Mouse (Mus musculus) A20 (cell line): ENCODE measurements around the gene Proz.
"Not testable (repeated sequence)": the region's sequence is repeated elsewhere in the genome, so short reads cannot be mapped to it uniquely, and the experiment has no call there.

Source experiments
- DNase-seq: peaks from one replicate; pipeline ENCODE4 v3.0.0-alpha.2; 2011; ENCODE audit warnings: low read depth, low spot score

The Proz gene

DNA sequence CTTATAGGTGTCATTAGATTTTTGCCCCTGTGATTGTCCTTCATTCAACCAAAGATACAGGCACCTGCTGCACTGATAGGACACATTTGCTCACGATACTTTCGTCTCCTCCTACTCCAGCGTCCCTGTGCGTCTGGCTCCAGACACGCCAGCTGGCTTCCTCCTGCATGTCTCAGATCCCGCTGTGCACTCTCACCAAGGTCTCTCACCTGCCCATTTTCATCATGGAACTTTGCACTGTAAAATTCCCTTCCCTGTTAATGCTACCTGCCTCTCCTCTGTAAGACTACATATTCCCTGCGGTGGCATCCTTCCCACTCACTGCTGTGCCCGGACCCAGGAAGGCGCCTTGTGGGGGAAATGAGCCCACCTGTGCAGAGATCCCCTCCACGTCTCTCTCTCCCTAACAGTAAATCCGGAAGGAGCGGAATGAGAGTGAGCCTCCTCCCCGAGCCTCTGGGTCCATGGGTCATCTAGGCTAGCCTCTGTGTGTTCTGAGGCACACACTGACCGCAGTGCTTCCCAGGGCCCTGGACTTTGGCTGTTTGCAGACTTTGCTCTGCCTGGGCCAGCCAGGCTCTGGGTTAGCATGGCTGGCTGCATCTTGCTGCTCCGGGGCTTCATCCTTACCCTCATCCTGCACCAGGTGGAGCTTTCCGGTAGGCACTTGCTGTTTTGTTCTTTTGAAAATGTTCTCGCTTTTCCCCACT, at the start of gene Proz:
Gene Proz, plus strand, starts transcription at position 474 of the 710 bp plus-strand sequence.
- DNase-seq = no peak

DNA sequence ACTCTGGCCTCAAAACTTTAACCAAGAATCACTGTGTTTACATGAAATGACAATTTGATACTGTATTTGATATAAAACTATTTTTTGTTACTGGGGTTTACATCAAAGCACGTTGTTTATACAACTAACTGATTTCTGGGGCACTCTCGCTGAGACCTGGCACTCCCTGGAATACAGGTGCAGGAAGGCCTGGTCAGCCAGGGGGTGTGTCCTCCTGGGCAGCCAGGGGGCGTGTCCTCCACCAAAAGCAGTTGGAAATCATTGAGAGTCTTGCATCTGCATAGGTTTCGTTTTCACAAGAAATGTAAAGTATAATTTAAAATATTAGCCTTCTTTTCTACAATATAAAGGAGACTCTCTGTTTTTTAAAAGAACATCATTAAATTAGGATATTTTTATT, 41.2 kb upstream of the Proz start:
- no peak for DNase-seq

DNA sequence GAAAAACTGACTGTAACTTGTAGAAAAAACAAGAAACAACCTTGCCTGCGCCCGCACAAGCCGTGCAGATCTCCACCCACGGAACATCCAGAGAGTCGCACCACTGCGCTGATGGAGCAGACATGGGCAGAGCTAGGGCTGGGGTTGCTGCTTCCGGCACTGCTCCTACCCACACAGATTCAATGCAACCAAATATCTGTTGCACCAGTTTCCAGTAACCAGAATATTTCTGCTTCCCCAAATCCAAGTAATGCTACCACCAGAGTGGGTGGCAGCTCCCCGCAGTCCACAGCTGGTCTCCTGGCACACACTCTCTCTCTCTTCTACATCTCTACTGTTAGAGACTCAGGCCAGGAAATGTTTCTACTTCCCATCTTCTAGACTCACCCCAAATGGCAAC, 38.9 kb upstream of the Proz start:
- DNase-seq = no peak

DNA sequence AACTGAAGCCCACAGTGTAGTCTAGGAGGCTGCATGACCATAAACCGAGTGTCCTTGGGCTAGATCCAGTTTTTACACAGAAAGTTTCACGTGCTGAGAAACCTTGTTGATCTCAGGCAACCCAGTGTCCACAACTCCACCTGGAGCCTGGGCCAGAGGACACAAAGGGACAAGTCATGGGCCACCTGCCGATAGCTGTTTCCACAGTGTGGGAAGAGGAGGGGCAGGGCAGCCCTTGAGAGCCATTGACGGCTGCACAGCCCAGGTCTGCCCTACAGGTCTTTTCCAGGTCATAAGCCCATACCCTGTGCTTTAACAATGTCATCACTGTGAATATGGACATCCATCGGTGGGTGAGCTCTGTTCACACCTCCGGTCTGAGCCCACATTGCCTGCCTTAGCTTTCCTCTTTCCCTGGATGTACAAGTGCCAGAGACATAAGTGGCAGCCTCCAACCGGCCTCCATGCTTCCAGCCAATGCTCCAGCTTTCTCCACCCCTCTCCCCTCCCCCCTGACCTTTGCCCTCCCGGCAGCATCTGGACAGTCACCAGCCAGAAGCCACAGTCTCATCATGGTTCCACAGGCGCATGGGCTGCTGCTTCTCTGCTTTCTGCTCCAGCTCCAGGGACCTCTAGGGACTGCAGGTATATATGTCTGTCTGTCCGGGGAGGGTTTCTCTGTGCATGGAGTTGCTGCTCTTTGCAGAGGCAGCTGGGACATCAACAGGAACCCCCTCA, 35.1 kb upstream of the Proz start, which contains the start of gene F7:
Gene F7, plus strand, starts transcription at position 548 of the 738 bp plus-strand sequence.
- no peak for DNase-seq

DNA sequence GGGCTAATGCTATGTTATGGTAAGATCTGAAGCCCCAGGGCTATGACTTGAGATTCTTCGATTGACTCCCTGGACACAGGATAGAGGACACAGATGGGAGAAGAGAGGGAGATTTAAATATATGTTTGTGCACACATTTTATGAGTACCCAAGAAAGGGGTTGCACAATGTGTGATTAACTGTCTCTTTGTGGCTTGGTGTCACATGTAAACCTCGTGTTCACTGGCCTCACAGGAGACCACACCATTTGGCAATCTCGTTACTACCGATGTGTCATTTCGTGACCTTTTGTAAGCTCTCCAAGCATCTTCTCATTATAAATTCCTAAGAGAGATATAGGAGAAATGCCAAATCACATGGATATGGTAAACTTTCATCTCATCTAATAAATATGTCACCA, 33.1 kb upstream of the Proz start:
- DNase-seq = no peak

DNA sequence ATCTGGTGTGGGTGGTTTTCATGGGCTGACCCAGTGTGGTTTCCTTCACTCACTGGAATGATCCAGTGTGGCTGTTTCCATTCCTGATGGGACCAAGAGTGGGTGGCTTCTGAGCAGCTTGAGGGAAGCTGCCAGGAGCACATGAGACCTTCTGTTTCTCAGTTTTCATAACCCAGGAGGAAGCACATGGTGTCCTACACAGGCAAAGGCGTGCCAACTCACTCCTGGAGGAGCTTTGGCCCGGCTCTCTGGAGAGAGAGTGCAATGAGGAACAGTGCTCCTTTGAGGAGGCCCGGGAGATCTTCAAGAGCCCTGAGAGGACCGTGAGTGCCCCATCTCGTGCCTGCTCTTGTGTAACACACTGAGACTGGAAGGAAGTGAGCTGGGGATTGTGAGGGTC, 32.2 kb upstream of the Proz start:
- DNase-seq = no peak

DNA sequence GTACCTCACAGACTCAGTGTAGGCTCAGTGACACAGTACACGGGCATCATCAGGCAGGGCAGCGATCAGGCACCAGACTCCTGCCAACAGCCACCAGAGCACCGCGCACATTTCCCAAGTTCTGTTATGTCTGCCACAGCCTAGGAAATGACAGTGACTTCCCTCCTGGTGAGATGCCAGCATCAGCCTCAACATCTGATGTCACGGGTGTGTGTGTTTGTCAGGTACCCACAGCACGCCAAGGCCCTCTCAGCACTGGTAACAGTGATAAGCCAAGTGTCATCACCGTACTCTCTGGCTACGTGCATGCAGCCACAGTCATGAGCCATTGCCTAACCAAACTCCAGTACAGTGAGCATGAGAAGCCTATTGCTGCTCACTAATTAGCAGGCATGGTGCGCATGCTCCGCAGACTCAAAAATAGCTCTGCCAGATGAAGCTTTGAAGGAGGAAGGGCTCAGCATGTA, 24.3 kb upstream of the Proz start:
- no peak for DNase-seq

DNA sequence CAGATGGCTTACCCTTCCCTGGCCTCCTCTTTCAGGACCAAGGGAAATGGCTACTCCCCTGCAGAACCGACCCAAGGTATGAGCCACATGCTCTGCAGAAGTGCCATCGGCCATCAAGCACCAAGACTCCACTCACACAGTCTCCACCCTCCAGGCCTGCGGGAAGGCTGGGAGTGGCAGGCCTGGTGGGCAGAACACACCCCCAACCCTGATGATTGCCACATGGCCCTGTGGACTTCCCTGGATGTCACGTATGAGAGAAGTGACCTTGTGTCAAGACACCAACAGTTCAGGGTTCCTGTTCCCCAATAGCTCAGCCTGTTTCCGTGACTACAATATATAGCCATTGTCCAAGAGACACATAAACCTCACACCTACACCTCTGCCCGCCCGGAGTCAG, 23.7 kb upstream of the Proz start, which contains the start of gene F10:
Gene F10, plus strand, starts transcription at position 294 of the 400 bp plus-strand sequence.
- no peak for DNase-seq

DNA sequence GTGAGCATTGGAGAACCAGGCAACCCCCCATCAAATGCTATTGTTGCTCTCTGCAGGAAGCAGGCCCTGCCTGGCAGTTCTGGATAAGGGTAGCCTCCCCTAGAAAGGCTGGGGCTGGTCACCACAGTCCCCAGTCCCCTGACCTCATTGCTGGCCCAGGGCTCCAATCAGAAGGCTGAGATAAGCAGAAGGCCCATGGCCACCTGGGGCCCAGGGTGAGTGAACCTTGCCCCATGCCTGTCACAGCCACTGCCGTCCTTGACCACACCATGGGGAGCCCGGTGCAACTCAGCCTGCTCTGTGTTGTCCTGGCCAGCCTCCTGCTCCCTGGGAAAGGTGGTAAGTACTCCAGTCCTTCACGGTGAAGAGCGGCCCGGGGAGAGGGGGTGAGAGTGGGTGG, 23.1 kb upstream of the Proz start:
- no peak for DNase-seq

DNA sequence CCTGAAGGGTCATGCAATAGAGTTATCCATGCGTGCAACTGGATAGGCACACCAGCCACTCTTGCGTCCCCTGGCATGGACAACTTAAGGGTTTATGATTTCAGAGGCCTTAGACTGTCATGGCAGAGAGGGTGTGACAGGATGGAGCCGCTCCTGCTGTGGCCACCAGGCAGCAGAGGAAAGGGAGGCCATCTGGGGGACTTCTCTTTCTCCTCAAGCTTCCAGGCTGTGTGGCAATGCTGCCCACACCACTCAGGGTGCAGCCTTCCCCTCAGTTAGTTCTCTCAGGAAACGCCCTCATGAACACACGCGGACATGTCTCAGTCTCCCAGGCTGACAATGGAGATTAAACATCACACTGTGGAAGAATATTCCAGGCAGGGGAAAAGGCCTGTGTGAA, 21.7 kb upstream of the Proz start:
- DNase-seq = no peak

DNA sequence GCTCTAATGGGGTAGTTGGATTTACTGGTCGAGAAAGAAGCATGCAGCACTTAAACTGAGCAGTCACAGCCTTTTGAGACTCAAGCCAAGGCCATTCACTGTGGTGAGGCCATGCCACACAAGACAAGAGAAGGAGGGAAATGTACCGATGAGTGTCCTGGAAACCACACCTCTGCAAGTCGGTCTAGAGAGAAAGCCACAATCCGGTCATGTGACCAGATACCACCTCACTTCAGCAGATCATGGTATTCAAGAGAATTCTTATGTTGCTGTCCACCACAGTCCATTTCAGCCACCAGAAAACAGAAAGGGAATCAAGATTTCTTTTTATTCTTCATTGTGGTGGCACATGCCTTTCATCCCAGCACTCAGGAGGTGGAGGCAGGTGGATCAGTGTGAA, 19.3 kb upstream of the Proz start:
- no peak for DNase-seq

DNA sequence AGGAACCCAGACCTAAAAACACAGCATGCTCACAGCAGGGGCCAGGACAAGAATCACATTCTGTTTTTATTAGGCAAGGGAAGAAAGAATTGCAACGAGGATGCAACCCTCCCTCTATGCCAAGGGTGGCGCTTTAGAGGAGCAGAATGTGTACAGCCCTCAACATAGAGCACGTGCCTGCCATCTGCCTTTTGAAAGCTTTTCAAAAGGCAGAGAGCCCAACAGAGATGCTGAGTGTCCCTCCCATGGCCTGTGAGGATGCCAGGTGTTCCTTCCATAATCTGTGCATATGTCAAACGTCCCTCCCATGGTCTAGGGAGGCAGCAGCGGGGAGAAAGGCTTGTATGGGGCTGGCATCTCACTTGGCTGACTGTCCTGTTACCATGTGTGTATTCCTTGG, 13.1 kb upstream of the Proz start:
- no peak for DNase-seq

DNA sequence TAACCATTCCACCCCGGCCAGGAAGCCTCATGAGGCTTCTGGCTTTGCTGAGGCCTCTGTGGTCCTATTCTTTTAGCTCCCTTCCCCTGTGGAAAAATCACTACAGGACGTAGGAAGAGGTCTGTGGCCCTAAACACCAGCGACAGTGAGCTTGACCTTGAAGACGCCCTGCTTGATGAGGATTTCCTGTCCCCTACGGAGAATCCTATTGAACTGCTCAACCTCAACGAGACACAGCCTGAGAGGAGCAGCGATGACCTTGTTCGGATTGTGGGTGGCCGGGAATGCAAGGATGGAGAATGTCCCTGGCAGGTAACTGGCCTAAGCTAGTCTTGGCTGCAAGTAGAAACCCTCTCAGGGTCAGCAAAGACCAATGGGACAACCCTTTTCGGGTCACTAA, 10.2 kb upstream of the Proz start:
- no peak for DNase-seq

DNA sequence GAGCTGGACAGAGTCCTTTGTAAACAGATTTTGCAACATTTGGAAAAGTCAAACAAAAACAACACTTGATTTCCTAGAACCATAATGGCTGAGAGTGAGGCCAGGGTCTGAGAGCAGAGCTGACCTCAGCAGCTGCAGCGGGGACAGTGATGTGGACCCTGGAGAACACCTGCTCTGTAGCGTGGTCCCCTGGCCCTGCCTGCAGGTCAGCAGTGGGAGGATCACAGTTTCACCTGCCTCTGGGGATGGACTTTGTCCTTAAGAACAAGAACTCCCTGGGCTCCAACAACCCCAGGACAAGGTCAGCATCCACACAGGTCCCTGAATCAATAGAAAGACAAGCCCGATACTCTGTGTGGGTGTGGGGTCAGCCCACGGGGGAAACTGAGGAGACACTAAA, 3.4 kb upstream of the Proz start:
- no peak for DNase-seq

DNA sequence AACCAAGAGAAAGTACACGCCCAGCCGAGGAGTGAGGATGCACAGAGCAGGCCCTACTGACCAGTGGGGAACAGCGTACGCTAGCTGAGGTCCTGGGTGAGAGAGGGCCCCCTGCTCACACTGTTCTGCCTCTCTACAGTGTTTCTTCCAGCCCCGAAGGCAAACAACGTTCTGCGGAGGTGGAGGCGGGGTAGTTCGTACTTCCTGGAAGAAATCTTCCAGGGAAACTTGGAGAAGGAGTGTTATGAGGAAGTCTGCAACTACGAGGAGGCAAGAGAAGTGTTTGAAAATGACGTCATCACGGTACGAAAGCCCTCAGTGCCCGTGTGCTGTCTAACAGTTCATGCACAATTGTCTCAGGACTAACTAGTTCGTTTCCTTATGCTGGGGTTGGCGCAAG, 2.4 kb downstream of the Proz start:
- DNase-seq = no peak

DNA sequence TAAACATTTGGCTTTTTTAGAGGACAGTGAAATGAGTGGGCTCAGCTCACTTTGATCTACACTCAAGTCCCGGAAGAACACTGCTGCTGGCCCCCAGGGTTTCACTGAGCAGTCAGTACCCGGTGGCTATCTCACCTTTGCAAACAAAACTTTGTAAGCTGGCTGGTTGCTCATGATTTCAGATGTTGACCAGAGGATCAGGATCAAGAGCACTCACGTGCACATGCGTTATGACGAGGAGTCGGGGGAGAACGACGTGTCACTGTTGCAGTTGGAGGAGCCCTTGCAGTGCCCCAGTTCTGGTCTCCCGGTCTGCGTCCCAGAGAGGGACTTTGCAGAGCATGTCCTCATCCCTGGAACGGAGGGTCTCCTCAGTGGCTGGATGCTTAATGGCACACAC, 12.5 kb downstream of the Proz start:
- no peak for DNase-seq

DNA sequence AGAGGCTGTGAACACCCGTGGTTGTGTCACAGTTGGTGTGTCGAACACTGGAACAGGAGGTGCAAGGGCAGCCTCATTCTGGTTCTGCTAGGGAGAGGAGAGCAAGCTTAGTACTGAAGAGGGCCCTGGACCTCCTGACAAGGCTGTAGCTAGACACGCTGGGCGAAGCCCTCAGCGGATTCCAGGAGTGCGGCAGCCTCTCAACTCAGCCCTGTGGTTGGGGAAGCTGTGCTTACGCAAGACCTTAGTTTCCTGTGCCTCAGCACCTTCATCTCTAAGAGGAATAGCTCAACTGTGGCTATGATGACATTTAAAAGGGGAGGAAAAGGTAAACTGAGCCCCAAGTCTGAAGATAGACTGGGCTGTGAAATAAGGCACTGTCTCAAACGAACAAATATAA, 14.3 kb downstream of the Proz start:
- no peak for DNase-seq

DNA sequence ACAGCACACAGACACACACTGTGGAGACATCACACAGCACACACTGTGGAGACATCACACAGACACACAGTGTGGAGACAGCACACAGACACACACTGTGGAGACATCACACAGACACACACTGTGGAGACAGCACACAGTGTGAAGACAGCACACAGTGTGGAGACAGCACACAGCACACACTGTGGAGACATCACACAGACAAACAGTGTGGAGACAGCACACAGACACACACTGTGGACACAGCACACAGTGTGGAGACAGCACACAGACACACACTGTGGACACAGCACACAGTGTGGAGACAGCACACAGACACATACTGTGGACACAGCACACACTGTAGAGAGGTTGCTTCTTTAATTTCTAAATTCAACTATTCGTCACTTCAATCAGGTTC, 14.9 kb downstream of the Proz start:
- DNase-seq = not testable (repeated sequence)

DNA sequence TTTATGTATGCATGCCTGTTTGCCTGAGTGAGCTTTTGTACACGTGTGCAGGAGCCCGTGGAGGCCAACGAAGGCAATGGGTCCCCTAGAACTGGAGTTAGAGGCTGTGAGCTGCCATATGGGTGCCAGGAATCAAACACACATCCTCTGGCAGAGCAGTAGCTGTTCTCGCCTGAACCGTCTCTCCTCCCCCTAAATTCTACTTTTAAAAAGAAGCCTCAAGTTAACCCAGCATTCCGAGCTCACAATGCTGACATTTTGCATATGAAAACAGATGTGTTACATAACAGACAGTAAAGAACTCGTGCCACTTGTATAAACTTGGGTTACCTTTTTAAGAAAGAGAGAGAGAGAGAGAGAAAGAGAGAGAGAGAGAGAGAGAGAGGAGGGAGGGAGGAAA, 16.8 kb downstream of the Proz start:
- DNase-seq = no peak

DNA sequence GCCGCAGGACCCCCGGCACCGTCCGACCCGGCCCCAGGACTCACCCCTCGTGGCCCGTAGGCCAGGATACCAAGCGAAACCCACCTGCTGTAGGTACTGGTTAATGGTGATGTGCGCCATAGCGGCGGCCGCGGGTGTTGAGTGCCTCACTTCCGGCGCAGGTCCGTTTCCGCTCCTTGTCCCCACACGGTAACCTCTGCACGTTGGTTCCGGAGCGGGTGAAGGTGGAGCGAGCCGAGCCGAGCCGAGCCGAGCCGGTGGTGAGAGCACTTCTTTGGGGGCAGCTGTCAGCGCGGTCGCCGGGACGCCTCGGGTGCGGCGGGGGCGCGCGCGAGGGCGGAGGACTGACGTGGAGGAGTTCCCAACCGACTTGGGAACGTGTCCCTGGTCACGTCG, 44.0 kb downstream of the Proz start:
- peak; percentile 94 for DNase-seq

DNA sequence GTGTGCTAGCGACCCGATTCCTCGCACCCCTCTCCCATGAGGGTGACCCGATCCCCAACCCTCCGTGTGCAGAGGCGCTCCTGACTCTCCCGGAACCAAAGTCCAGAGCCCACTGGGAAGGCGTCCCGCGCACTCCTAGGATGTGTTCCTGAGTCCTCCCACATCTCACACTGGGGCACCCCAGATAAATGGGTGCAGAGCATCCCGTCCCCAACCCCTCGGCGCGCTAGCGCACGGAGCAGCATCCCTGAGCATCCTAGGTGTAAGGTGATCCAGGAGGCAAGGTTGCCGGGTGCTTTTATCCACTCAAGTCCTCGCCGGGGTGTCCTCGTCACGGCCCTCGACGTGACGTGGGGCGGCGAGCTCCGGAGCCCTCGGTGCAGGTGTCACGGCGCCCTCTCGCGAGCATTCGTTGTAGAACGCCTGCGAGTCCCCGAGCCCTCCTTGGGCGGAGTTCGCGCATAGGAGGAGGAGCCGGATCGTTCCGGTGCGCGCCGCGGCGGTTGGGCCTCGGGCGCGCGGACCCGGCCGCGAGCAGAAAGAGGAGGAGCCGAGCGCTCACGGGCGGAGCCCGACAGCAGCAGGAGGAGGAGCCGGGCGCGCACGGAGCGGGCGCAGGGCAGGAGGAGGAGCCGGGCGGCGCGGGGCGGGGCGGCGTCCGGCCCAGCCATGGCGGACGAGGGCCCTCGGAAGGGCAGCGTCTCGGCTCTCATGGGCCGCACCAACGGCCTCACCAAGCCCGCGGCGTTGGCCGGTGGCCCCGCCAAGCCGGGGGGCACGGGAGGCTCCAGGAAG, 44.6 kb downstream of the Proz start, which contains the start of the genes Pcid2 and Cul4a:
Gene Pcid2, minus strand, starts transcription at position 373 of the 795 bp plus-strand sequence.
Gene Cul4a, plus strand, starts transcription at position 535 of the 795 bp plus-strand sequence.
- peak; percentile 99 for DNase-seq

DNA sequence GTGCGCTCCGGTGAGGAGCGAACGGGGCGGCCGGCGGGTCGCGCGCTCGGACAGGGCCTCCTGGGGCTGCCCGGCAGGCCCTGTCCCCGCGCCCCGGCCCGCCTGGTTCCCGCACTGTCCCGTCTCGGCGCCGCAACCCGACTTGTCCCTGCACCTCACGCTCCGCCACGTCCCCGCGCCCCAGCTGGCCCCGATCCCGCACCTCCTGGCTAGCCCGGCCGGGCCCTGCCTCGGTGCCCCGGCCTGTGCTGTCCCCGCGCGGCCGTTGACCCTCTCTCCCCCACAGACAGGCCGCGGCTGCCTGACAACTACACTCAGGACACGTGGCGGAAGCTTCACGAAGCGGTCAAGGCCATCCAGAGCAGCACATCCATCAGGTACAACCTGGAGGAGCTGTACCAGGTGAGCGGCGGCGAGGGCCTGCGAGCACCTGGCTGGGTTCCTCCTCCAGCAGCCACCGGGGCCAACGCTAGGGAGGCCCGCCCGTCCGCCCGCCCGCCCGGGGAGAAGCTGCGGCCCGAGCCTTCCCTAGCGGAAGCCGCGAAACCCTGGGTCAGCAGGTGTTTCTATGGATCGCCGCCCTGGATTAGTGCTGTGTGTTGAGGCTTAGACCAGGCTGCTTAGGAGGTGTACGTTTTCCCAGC, 45.3 kb downstream of the Proz start:
- peak; percentile 77 for DNase-seq
